Mouse (Mus musculus) lung, postnatal 25 days (tissue): ENCODE data around the gene Olfr1258.
"Not testable (repeated sequence)": the region's sequence is repeated elsewhere in the genome, so short reads cannot be mapped to it uniquely, and the experiment has no call there.

Source experiments
- DNase-seq: peaks from one replicate; pipeline ENCODE4 v3.0.0; 2022; ENCODE audit warnings: low spot score

The Olfr1258 gene

GRCm38 (mm10) chr2:89927009-89927408 is at the start of gene Olfr1258:
TSS of gene Olfr1258 (plus strand) at chr2:89927309.
- no peak for DNase-seq

DNA sequence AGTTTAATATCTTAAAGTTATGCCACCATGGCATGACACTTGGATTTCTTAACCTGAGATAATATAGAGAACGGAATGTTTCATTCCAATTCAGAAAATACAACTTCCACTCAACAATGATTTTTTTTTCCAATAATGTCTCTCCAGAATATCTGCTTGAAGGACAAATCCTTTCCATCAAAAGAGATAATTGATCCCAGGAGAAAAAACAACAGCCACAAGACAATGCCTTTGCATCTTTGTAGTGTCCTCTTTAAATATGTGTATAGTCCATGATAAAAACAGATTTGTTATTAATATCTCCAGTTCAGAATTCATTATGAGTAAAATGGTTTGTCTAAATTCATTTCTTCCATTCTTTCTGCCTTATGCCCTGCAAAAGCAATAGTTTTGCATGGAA is 49.0 kb upstream of the Olfr1258 start, which contains the start of gene Olfr1257:
Gene Olfr1257 (plus strand): TSS at position 301 of the 400 bp plus-strand sequence.
- DNase-seq: no peak

DNA sequence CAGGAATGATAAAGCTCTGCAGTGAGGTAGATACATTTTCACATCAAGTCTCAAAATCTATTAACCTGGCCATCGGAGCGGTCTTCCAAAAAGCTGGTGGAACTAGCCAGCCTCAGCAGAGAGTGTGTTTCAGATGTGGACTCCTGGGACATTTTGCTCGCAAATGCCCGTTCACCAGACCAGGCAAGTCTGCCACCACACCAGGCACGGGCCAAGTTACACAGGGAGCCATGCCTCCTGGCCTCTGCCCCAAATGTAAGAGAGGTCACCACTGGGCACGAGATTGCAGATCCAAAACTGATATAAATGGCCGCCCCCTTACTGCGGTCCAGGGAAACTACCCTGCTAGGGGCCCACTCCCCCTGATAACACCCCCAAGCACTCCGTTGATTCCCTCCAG is 14.5 kb upstream of the Olfr1258 start:
- not testable (repeated sequence) for DNase-seq

DNA sequence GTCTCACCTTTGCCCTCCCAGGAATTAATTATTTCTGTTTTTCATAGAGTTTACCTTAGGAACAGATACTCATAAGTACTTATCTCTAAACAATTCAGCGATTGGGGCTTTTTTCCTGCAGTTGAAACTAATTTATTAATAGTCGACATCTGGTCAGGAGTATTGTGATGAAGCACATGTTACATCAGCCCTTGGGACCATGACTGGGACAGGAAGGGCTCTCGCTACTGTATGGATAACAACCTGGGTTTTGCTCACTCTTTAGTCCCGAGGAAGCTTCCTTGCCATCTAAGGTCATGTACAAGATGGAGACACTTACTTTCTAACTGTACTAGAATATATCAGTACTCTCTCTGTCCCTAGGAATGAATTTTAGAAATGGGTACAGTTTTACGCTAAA is 21.5 kb downstream of the Olfr1258 start, which contains the start of gene Olfr1259:
Gene Olfr1259 (minus strand): TSS at position 101 of the 400 bp plus-strand sequence.
- DNase-seq: no peak

- no peak for DNase-seq
Measured at GRCm38 (mm10) chr2:89974184-89974583, 47.1 kb downstream of the Olfr1258 start, which contains the start of gene Olfr1260. TSS of gene Olfr1260 (plus strand) at chr2:89974340.

- DNase-seq: no peak
Measured at GRCm38 (mm10) chr2:89977709-89978108, 50.6 kb downstream of the Olfr1258 start.
